Mouse (Mus musculus) ES-E14 (cell line): Measurements from ENCODE around the gene Rptor.

Experiments
- CHD2 ChIP-seq: IDR thresholded peaks from 2 replicates; pipeline ENCODE4 v1.6.1; 2014; ENCODE audit warnings: mild to moderate bottlenecking, low read depth, low read length, inconsistent platforms
- HCFC1 ChIP-seq: IDR thresholded peaks from 2 replicates; pipeline ENCODE4 v1.6.1; 2012; ENCODE audit warnings: low read length, inconsistent platforms, borderline replicate concordance; ENCODE audit not compliant: insufficient read depth
- MAFK ChIP-seq: IDR thresholded peaks from 2 replicates; pipeline ENCODE4 v1.6.1; 2014; ENCODE audit warnings: mild to moderate bottlenecking, low read depth, low read length, inconsistent platforms; ENCODE audit not compliant: insufficient read depth
- ZC3H11A ChIP-seq: IDR thresholded peaks from 2 replicates; pipeline ENCODE4 v1.6.1; 2012; ENCODE audit warnings: low read depth, mild to moderate bottlenecking, inconsistent platforms, low read length, borderline replicate concordance
- ZNF384 ChIP-seq: IDR thresholded peaks from 2 replicates; pipeline ENCODE4 v1.6.1; 2012; ENCODE audit warnings: low read depth, low read length, inconsistent platforms

GRCm38 (mm10) chr11:119862523-119863299 is 260.0 kb downstream of the Rptor start:
- no peak for TF ChIP-seq ZC3H11A
- TF ChIP-seq CHD2, result no peak
- no peak for TF ChIP-seq MAFK
- TF ChIP-seq HCFC1, result no peak
- TF ChIP-seq ZNF384, result no peak
